Mouse (Mus musculus) MEL (cell line): ENCODE data around the gene Nudt8. TPM values are rescaled to one million over a fixed set of nuclear protein-coding genes. Genes with fewer than 3 reads are reported as not detected.
"Not testable (repeated sequence)": the region's sequence is repeated elsewhere in the genome, so short reads cannot be mapped to it uniquely, and the experiment has no call there.

ENCODE experiments used
- DNase-seq: peaks from one replicate; pipeline ENCODE4 v3.0.0; 2011; ENCODE audit warnings: low read depth, low spot score
- H3K27ac ChIP-seq: 2 replicates; pipeline ENCODE4 v1.5.1; 2012; ENCODE audit warnings: low read depth, mild to moderate bottlenecking, control low read depth, low read length, moderate library complexity; ENCODE audit not compliant: control insufficient read depth
- H3K27me3 ChIP-seq, 2 experiments: fragments of 150-350 bp in 1 of 2; sonication (generic) in 1 of 2; 2 replicates each; pipeline ENCODE4 v1.6.1; 2012; ENCODE audit warnings: low read length in 2 of 2, mild to moderate bottlenecking in 2 of 2, improper control_type of control experiment in 1 of 2, moderate library complexity in 1 of 2; ENCODE audit not compliant: insufficient read depth in 2 of 2, control insufficient read depth in 1 of 2
- H3K36me3 ChIP-seq, 2 experiments: 2 replicates each; pipeline ENCODE4 v1.6.1; 2012 to 2014; ENCODE audit warnings: low read length in 2 of 2, improper control_type of control experiment in 1 of 2, inconsistent platforms in 1 of 2, mild to moderate bottlenecking in 1 of 2; ENCODE audit not compliant: insufficient read depth in 2 of 2, control insufficient read depth in 1 of 2
- H3K4me1 ChIP-seq, 2 experiments: fragments of 150-350 bp in 1 of 2; sonication (generic) in 1 of 2; 2 replicates each; pipeline ENCODE4 v1.6.1; 2012; ENCODE audit warnings: low read length in 2 of 2, improper control_type of control experiment in 1 of 2, mild to moderate bottlenecking in 1 of 2; ENCODE audit not compliant: insufficient read depth in 2 of 2, control insufficient read depth in 1 of 2
- H3K4me3 ChIP-seq, 2 experiments: fragments of 150-350 bp in 1 of 2; sonication (generic) in 1 of 2; 2 replicates each; pipeline ENCODE4 v1.5.1; 2012; ENCODE audit warnings: low read depth in 2 of 2, low read length in 2 of 2, mild to moderate bottlenecking in 2 of 2, moderate library complexity in 2 of 2, control low read depth in 1 of 2, improper control_type of control experiment in 1 of 2; ENCODE audit not compliant: control insufficient read depth in 1 of 2, insufficient read depth in 1 of 2
- H3K79me2 ChIP-seq: 2 replicates; pipeline ENCODE4 v1.6.1; 2012; ENCODE audit warnings: mild to moderate bottlenecking, low read length, moderate library complexity; ENCODE audit not compliant: control insufficient read depth, poor library complexity, insufficient read depth
- H3K9ac ChIP-seq: 2 replicates; pipeline ENCODE4 v1.6.1; 2012; ENCODE audit warnings: low read depth, mild to moderate bottlenecking, control low read depth, low read length, moderate library complexity; ENCODE audit not compliant: control insufficient read depth, poor library complexity, severe bottlenecking
- H3K9me3 ChIP-seq: fragments of 150-350 bp; sonication (generic); replicated peaks from 2 replicates; pipeline ENCODE4 v1.6.1; 2012; ENCODE audit warnings: mild to moderate bottlenecking, low read length, improper control_type of control experiment, moderate library complexity; ENCODE audit not compliant: insufficient read depth
- CTCF ChIP-seq, 3 experiments: IDR thresholded peaks in 2 of 3; conservative IDR thresholded peaks in 1 of 3; 2 replicates each; pipeline ENCODE4 v1.5.1; 2011 to 2012; ENCODE audit warnings: low read length in 3 of 3, low read depth in 2 of 3, mild to moderate bottlenecking in 2 of 3, improper control_type of control experiment in 1 of 3, inconsistent platforms in 1 of 3, mixed read lengths in 1 of 3, moderate library complexity in 1 of 3; ENCODE audit not compliant: control insufficient read depth in 1 of 3, insufficient read depth in 1 of 3, poor library complexity in 1 of 3, severe bottlenecking in 1 of 3
- EP300 ChIP-seq, 2 experiments: IDR thresholded peaks; 2 replicates each; pipeline ENCODE4 v1.6.1; 2011; ENCODE audit warnings: improper control_type of control experiment in 2 of 2, low read length in 2 of 2, low read depth in 1 of 2, mild to moderate bottlenecking in 1 of 2
- ETS1 ChIP-seq: IDR thresholded peaks from 2 replicates; pipeline ENCODE4 v1.6.1; 2012; ENCODE audit warnings: low read depth, mild to moderate bottlenecking, inconsistent platforms, low read length, improper control_type of control experiment, moderate library complexity
- GABPA ChIP-seq: IDR thresholded peaks from 2 replicates; pipeline ENCODE4 v1.6.1; 2012; ENCODE audit warnings: low read depth, mild to moderate bottlenecking, inconsistent platforms, low read length, improper control_type of control experiment, moderate library complexity
- GATA1 ChIP-seq: IDR thresholded peaks from 2 replicates; pipeline ENCODE4 v1.6.1; 2011; ENCODE audit warnings: low read depth, low read length, improper control_type of control experiment
- HCFC1 ChIP-seq: IDR thresholded peaks from 2 replicates; pipeline ENCODE4 v1.6.1; 2012; ENCODE audit warnings: low read depth, mild to moderate bottlenecking, inconsistent platforms, low read length, improper control_type of control experiment, moderate library complexity
- JUND ChIP-seq: IDR thresholded peaks from 2 replicates; pipeline ENCODE4 v1.6.1; 2011; ENCODE audit warnings: low read depth, mild to moderate bottlenecking, improper control_type of control experiment, low read length
- KAT2A ChIP-seq: conservative IDR thresholded peaks from 2 replicates; pipeline ENCODE4 v1.6.1; 2012; ENCODE audit warnings: low read depth, low read length, improper control_type of control experiment, inconsistent platforms
- MAZ ChIP-seq: IDR thresholded peaks from 2 replicates; pipeline ENCODE4 v1.6.1; 2012; ENCODE audit warnings: low read depth, mild to moderate bottlenecking, inconsistent platforms, low read length, improper control_type of control experiment
- NELFE ChIP-seq: IDR thresholded peaks from 2 replicates; pipeline ENCODE4 v1.6.1; 2011; ENCODE audit warnings: low read depth, low read length, improper control_type of control experiment
- RAD21 ChIP-seq: IDR thresholded peaks from 2 replicates; pipeline ENCODE4 v1.6.1; 2011; ENCODE audit warnings: mild to moderate bottlenecking, low read depth, low read length, improper control_type of control experiment
- SIN3A ChIP-seq: IDR thresholded peaks from 2 replicates; pipeline ENCODE4 v1.6.1; 2012; ENCODE audit warnings: low read length, improper control_type of control experiment, inconsistent platforms
- TAL1 ChIP-seq: IDR thresholded peaks from 2 replicates; pipeline ENCODE4 v1.6.1; 2012; ENCODE audit warnings: mild to moderate bottlenecking, inconsistent platforms, low read length, moderate library complexity, mixed read lengths
- USF1 ChIP-seq: IDR thresholded peaks from 2 replicates; pipeline ENCODE4 v1.6.1; 2014; ENCODE audit warnings: low read depth, mild to moderate bottlenecking, inconsistent platforms, low read length, improper control_type of control experiment, moderate library complexity
- USF2 ChIP-seq, 2 experiments: IDR thresholded peaks; 2 replicates each; pipeline ENCODE4 v1.6.1; 2011 to 2012; ENCODE audit warnings: improper control_type of control experiment in 2 of 2, low read length in 2 of 2, borderline replicate concordance in 1 of 2, inconsistent platforms in 1 of 2, low read depth in 1 of 2, mild to moderate bottlenecking in 1 of 2; ENCODE audit not compliant: insufficient read depth in 1 of 2
- ZMIZ1 ChIP-seq: IDR thresholded peaks from 2 replicates; pipeline ENCODE4 v1.6.1; 2012; ENCODE audit warnings: low read depth, mild to moderate bottlenecking, inconsistent platforms, low read length, improper control_type of control experiment, moderate library complexity
- polyA plus RNA-seq, 2 experiments: library from polyadenylated mRNA; stranded (reverse) in 1 of 2; unstranded in 1 of 2; fragments of >175 nt in 1 of 2; fragments of >200 nt in 1 of 2; gene quantifications; 2 replicates each; pipeline versions ENCODE4 v1.2.1 to v1.2.4; 2012; ENCODE audit warnings: low replicate concordance in 2 of 2, low read depth in 1 of 2; ENCODE audit not compliant: insufficient read length in 2 of 2, insufficient read depth in 1 of 2, missing spikeins in 1 of 2
- total RNA-seq: library from RNA; depleted of rRNA; stranded (reverse); fragments of 300-350 nt; gene quantifications from 2 replicates; pipeline ENCODE4 v1.2.3, GENCODE M21; 2012

The Nudt8 gene
- total and polyA plus RNA-seq, 3 experiments = 58.1 to 71.5 TPM; not detected in 1

DNA sequence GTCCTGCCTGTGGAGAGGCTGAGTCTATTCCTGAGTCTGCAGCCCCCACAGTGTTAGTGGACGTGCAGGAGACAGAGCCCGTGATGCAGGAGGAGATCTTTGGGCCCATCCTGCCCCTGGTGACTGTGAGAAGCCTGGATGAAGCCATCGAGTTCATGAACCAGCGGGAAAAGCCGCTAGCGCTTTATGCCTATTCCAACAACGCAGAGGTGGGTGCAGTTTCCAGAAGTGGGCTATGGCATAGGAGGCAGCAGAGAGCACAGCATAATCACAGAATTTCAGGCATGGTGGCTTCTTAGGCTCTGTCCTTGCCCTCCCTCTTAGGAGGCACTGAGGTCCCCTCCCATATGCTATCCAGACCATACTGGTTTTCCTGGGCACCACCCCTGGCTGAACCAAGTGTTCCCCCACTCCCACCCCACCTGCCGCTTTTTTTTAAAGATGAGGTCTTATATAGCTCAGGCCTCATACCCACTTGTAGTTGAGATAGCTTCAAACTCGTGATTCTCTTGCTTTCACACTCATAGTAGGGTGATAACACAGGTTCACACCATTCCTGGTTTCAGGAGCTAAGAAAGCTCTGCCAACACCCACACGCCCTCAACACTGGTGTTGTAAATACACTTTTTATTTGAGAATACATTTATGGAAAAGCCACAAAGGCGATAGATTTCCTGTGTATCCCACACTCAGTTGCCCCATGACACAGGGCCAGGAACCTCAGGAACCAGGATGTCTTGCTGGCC is 33.9 kb upstream of the Nudt8 start:
- no peak overlapping the region for H3K27ac ChIP-seq
- no peaks in the 10 kb centered on the region for H3K79me2 ChIP-seq
- no peaks in the 10 kb centered on the region for H3K4me1 ChIP-seq
- TF ChIP-seq CTCF (IDR thresholded peaks at IDR 0.05 in 2 of 3, conservative IDR thresholded peaks at IDR 0.05 in 1 of 3; ENCODE audit: control insufficient read depth in 1 of 3, insufficient read depth in 1 of 3, low read depth in 2 of 3, low read length in 3 of 3, poor library complexity in 1 of 3, severe bottlenecking in 1 of 3) (peak in 1 of 3 experiments; percentile 6; a peak in 1 of 6 replicates), GATA1 (no peak), USF1 (no peak), KAT2A (no peak), MAZ (no peak), TAL1 (no peak), SIN3A (no peak), JUND (no peak)
- H3K9ac ChIP-seq = no peak overlapping the region
- no peaks in the 10 kb centered on the region for H3K36me3 ChIP-seq
- H3K27me3 ChIP-seq = 0 out of 4 replicates have a peak, but pooled peaks cover 1 to 2% of the 10 kb centered on the region in 2 experiments
- H3K4me3 ChIP-seq = no peak overlapping the region
- DNase-seq = no peak
- no peaks in the 10 kb centered on the region for H3K9me3 ChIP-seq

DNA sequence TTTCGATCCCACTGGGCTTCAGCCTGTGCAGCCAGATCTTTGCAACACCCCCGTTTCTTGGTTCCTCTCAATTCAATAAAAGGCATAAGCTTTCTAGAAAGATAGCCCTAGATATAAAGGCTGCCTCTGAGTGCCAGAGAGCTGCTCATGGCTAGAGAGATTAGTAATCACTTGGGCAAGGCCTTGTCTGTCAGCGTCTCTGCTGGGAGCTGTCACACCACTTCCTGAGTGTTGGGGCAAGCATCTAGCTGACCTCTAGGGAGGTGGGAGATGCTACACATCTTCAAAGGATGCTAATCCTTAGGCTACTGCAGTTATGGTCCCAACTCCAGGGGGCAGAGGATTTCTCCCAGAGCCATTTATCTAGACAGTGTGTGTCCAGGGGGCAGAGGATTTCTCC is 33.1 kb upstream of the Nudt8 start:
- Histone ChIP-seq H3K9me3 (no peaks in the 10 kb centered on the region), H3K27me3 (0 out of 4 replicates have a peak, but pooled peaks cover 2 to 3% of the 10 kb centered on the region in 2 experiments), H3K9ac (no peak overlapping the region), H3K4me3 (no peak overlapping the region), H3K4me1 (no peaks in the 10 kb centered on the region), H3K36me3 (no peaks in the 10 kb centered on the region), H3K27ac (no peak overlapping the region), H3K79me2 (no peaks in the 10 kb centered on the region)
- TF ChIP-seq ETS1 (0 out of 2 replicates have a peak, but pooled peaks have one; percentile 7), ZMIZ1 (no peak)
- DNase-seq = peak; percentile 36

DNA sequence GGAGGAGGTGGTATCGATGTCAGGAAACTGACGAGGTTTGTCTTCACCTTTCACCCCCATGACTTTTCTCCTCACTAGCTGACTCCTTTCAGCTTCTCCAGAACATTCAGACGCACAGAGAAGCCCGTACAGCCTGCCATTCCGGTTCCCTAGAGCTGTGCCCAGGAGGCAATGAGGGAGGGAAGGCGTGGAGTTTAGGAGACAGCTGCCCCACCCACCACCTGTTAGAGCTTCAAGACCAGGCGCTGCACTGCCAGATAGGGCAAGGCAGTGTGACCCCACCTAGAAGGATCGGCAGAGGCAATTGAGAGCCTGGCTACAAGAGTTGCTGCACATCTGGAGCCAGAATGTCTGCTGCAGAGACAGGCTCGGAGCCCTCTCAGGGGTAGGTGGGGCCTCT is 28.2 kb upstream of the Nudt8 start, which contains the start of gene Aldh3b2:
Gene Aldh3b2 (plus strand): TSS at position 100 of the 400 bp plus-strand sequence.
- H3K79me2 ChIP-seq = no peaks in the 10 kb centered on the region
- no peak for DNase-seq
- H3K4me3 ChIP-seq = no peak within 1 kb of the TSS
- no peaks in the 10 kb centered on the region for H3K4me1 ChIP-seq
- peaks cover 2 to 3% of the 10 kb centered on the region in 2 experiments; a peak in 2 of 4 replicates for H3K27me3 ChIP-seq
- TF ChIP-seq GABPA (no peak), RAD21 (no peak), TAL1 (no peak), HCFC1 (no peak), NELFE (no peak), USF2 (IDR thresholded peaks at IDR 0.05; ENCODE audit: borderline replicate concordance in 1 of 2, insufficient read depth in 1 of 2, low read depth in 1 of 2, low read length in 2 of 2) (no peak), EP300 (IDR thresholded peaks at IDR 0.05; ENCODE audit: low read depth in 1 of 2, low read length in 2 of 2) (no peak)
- no peak within 1 kb of the TSS for H3K9ac ChIP-seq
- no peaks in the 10 kb centered on the region for H3K9me3 ChIP-seq
- no peaks in the 10 kb centered on the region for H3K36me3 ChIP-seq
- no peak within 1 kb of the TSS for H3K27ac ChIP-seq

DNA sequence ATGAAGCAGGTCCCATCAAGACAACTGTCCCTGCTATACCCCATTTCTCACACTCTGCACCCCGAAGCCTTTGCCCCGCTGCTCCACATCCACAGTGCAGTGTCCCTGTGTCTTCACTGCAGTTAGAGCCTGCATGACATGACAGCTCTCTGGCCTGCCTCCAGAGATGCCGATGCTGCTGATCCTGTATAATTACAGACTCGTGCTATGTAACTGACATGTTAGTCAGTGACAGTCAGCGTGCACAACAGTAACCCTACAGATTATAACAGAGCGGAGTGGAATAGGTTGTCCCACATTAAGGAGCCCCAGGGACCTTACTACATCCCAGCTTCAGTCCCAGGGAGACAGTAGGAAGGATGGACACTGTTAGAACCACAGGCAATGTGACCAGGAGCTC is 25.8 kb upstream of the Nudt8 start:
- not testable (repeated sequence) for H3K27me3 ChIP-seq, H3K79me2 ChIP-seq, H3K9me3 ChIP-seq, DNase-seq, H3K27ac ChIP-seq, H3K4me1 ChIP-seq, H3K9ac ChIP-seq, H3K36me3 ChIP-seq, H3K4me3 ChIP-seq
